Comparison of ENCODE assay signal across 11 mouse cellular contexts in the genomic region with DNA sequence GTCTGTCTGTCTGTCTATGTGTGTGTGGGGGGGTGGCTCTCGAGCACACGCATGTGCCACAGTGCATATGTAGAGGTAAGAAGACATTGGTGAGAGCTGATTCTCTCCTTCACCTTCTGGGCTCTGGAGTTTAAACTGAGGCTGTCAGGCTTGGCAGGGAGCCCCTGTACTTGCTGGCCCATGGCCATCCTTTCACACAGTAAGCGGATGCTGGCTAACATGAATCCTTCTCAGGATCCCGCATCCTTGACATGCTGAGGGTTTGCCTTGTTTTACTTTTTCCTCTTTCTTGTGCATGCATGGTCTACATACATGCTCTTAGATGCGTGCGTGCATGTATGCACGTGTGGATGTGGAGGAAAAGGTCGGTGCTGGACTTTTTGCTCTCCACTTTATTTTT. TPM values are rescaled to one million over a fixed set of nuclear protein-coding genes. Genes with fewer than 3 reads are reported as not detected.
DNase-seq lines count a peak whose midpoint lies in the region; ATAC-seq and TF ChIP-seq lines count a peak whose summit lies in the region.
"Had no signal": no experiment of that assay in that cellular context is flagged by ENCODE, and none has a peak within 500 bp of the region (broad histone marks: within the 10 kb centered on the region; RNA-seq: fewer than 3 reads in every experiment).

No protein-coding gene starts in this region.

- peak; percentile 54 to 67 for DNase-seq in heart, adult 2 months
- DNase-seq in heart, embryonic 10.5 days (ENCODE audit: low spot score), result no peak
- peak; percentile 26 for DNase-seq in ovary, postnatal 14 days (ENCODE audit: low spot score)
- DNase-seq in ovary, adult 18-20 months (ENCODE audit: low spot score), result no peak
- peak; percentile 35 for DNase-seq in gastrocnemius, postnatal 14 days
- DNase-seq in right cerebral cortex, postnatal 14 days, result peak; percentile 71
- DNase-seq in thymus, postnatal 10 days (ENCODE audit: low spot score in 2 of 2), result no peak

- no peaks in the 10 kb centered on the region for H3K79me2 ChIP-seq in heart, adult 2 months (replicated peaks; ENCODE audit: control insufficient read depth, insufficient read depth, low read length)

- H3K27ac ChIP-seq in heart, adult 2 months, result peak overlapping the region; percentile 21; the same call in 1 of the 2 replicates
- no peak overlapping the region for H3K27ac ChIP-seq in heart, embryonic 10.5 days
- H3K27ac ChIP-seq: kidney, postnatal 0 days had no signal

- no peak overlapping the region for H3K9ac ChIP-seq in heart, adult 2 months (ENCODE audit: low read depth, low read length)

- no peaks in the 10 kb centered on the region for H3K27me3 ChIP-seq in heart, adult 2 months (ENCODE audit: control insufficient read depth, insufficient read depth, low read length)
- H3K27me3 ChIP-seq in heart, embryonic 10.5 days (ENCODE audit: insufficient read depth, poor library complexity, severe bottlenecking), result no peaks in the 10 kb centered on the region

- 49% methylated on average over 8 of the region's 8 CpGs for WGBS in heart, adult 2 months
- 87% methylated on average over 8 of the region's 8 CpGs for WGBS in heart, embryonic 10.5 days

- TF ChIP-seq POLR2A in heart, adult 2 months (IDR thresholded peaks at IDR 0.05; ENCODE audit: insufficient read depth, low read depth, low read length), result no peak

- no peaks in the 10 kb centered on the region for H3K9me3 ChIP-seq in heart, embryonic 10.5 days
- H3K9me3 ChIP-seq: G1E had no signal

- intact Hi-C loops in heart, adult 2 months (cut with DNase I), result no loop called here
- intact Hi-C loops in gastrocnemius, postnatal 14 days (cut with DNase I; ENCODE audit: low total_unique reads), result no loop called here

- no peaks in the 10 kb centered on the region for H3K4me1 ChIP-seq in heart, adult 2 months (ENCODE audit: control insufficient read depth, insufficient read depth, low read length)
- peaks cover 33% of the 10 kb centered on the region for H3K4me1 ChIP-seq in heart, embryonic 10.5 days

- ATAC-seq in erythroblast, adult 5-6 weeks (replicated peaks; ENCODE audit: low FRiP score, poor library complexity, severe bottlenecking), result no peak

- no peaks in the 10 kb centered on the region for H3K36me3 ChIP-seq in heart, adult 2 months (ENCODE audit: control insufficient read depth, insufficient read depth, low read length)
- H3K36me3 ChIP-seq in heart, embryonic 10.5 days, result no peaks in the 10 kb centered on the region
- H3K36me3 ChIP-seq: G1E had no signal

- H3K4me3 ChIP-seq in heart, adult 2 months, result no peak overlapping the region
- H3K4me3 ChIP-seq in heart, embryonic 10.5 days, result no peak overlapping the region

- no peak for TF ChIP-seq EP300 in heart, adult 2 months (IDR thresholded peaks at IDR 0.05; ENCODE audit: insufficient read depth, low read depth, low read length)

- TF ChIP-seq CTCF in heart, adult 2 months (IDR thresholded peaks at IDR 0.05), result no peak

RNA-seq across cellular contexts. Expression of a gene that starts 3.2 kb away (rescaled TPM):
- total RNA-seq in heart, adult 2 months (2021), result 1 to 10 TPM in 1 of 2 experiments, not detected in 1; 2.4 TPM
- polyA plus RNA-seq in heart, adult 2 months (2012; rRNA removed), result 1.3 and 3.5 TPM in 2 replicates
- polyA plus RNA-seq in heart, embryonic 10.5 days (2016; fragmentation: Nextera tagmentation; extraction: Ambion mirVana), result 3.7 and 6.3 TPM in 2 replicates
- not detected for total RNA-seq in gastrocnemius, postnatal 14 days (2021)
- total RNA-seq in erythroblast, adult 5-6 weeks (2015; ENCODE audit: low replicate concordance), result not detected in 2 replicates
- total RNA-seq in erythroblast, adult 5-6 weeks (2017; ENCODE audit: low replicate concordance), result 0.34 and 1.3 TPM in 2 replicates

RNA-seq across cellular contexts. Expression of a gene that starts 16.8 kb away (rescaled TPM):
- 1 to 10 TPM; 1.4 to 1.5 TPM for total RNA-seq in heart, adult 2 months (2021)
- 3.3 and 3.5 TPM in 2 replicates for polyA plus RNA-seq in heart, adult 2 months (2012; rRNA removed)
- 0.36 and 1.2 TPM in 2 replicates for polyA plus RNA-seq in heart, embryonic 10.5 days (2016; fragmentation: Nextera tagmentation; extraction: Ambion mirVana)
- under 1 TPM; 0.66 to 0.94 TPM for total RNA-seq in gastrocnemius, postnatal 14 days (2021)
- total RNA-seq in erythroblast, adult 5-6 weeks (2015; ENCODE audit: low replicate concordance), result 1.9 and 3.1 TPM in 2 replicates
- 2.6 and 3.2 TPM in 2 replicates for total RNA-seq in erythroblast, adult 5-6 weeks (2017; ENCODE audit: low replicate concordance)

RNA-seq across cellular contexts. Expression of a gene that starts 46.7 kb away (rescaled TPM):
- total RNA-seq in heart, adult 2 months (2021), result 10 to 100 TPM; 14.7 to 21.2 TPM
- 33.1 and 41.9 TPM in 2 replicates for polyA plus RNA-seq in heart, adult 2 months (2012; rRNA removed)
- polyA plus RNA-seq in heart, embryonic 10.5 days (2016; fragmentation: Nextera tagmentation; extraction: Ambion mirVana), result 13.7 and 17.3 TPM in 2 replicates
- 1 to 10 TPM; 9.1 to 9.3 TPM for total RNA-seq in gastrocnemius, postnatal 14 days (2021)
- total RNA-seq in erythroblast, adult 5-6 weeks (2015; ENCODE audit: low replicate concordance), result 44.0 and 47.2 TPM in 2 replicates
- 30.6 and 42.7 TPM in 2 replicates for total RNA-seq in erythroblast, adult 5-6 weeks (2017; ENCODE audit: low replicate concordance)

RNA-seq across cellular contexts. Expression of a gene that starts 46.8 kb away (rescaled TPM):
- 10 to 100 TPM; 15.5 to 21.6 TPM for total RNA-seq in heart, adult 2 months (2021)
- polyA plus RNA-seq in heart, adult 2 months (2012; rRNA removed), result 8.6 and 20.5 TPM in 2 replicates
- polyA plus RNA-seq in heart, embryonic 10.5 days (2016; fragmentation: Nextera tagmentation; extraction: Ambion mirVana), result 56.7 and 78.1 TPM in 2 replicates
- total RNA-seq in gastrocnemius, postnatal 14 days (2021), result 1 to 10 TPM; 7.4 to 8.3 TPM
- 28.2 and 32.1 TPM in 2 replicates for total RNA-seq in erythroblast, adult 5-6 weeks (2015; ENCODE audit: low replicate concordance)
- 31.6 and 34.2 TPM in 2 replicates for total RNA-seq in erythroblast, adult 5-6 weeks (2017; ENCODE audit: low replicate concordance)

RNA-seq across cellular contexts. Expression of a gene that starts 47.0 kb away (rescaled TPM):
- under 1 TPM; 0.14 to 0.57 TPM for total RNA-seq in heart, adult 2 months (2021)
- 0.35 and 0.55 TPM in 2 replicates for polyA plus RNA-seq in heart, adult 2 months (2012; rRNA removed)
- 0.13 TPM in 1 of 2 replicates, not detected in the other for polyA plus RNA-seq in heart, embryonic 10.5 days (2016; fragmentation: Nextera tagmentation; extraction: Ambion mirVana)
- total RNA-seq in gastrocnemius, postnatal 14 days (2021), result under 1 TPM; 0.06 to 0.07 TPM
- total RNA-seq in erythroblast, adult 5-6 weeks (2015; ENCODE audit: low replicate concordance), result 17.5 and 20.1 TPM in 2 replicates
- 7.0 and 7.2 TPM in 2 replicates for total RNA-seq in erythroblast, adult 5-6 weeks (2017; ENCODE audit: low replicate concordance)
- polyA plus RNA-seq: embryonic facial prominence, embryonic 11.5 days had no signal

Comparison
In these comparisons a context has a peak if more than half of its experiments do, and no peak if none do; other contexts are left out.
1. DNase-seq: peak in heart, adult 2 months (2 of 2), ovary, postnatal 14 days (single experiment), gastrocnemius, postnatal 14 days (single experiment) and right cerebral cortex, postnatal 14 days (single experiment); none in heart, embryonic 10.5 days (single experiment), ovary, adult 18-20 months (single experiment) and thymus, postnatal 10 days (0 of 2).